Mouse (Mus musculus): ENCODE results near the gene Mfsd4a.
A peak's percentile ranks its signal among the peaks of the same experiment; 100 is the strongest.

Mfsd4a gene

GRCm38 (mm10) chr1:132016691-132017090 lies 51.2 kb downstream of the Mfsd4a start:
- no peak for DNase-seq (ENCODE audit: low read depth, low spot score)

- DNase-seq (ENCODE audit: low read depth, low spot score): no peak
Observed at GRCm38 (mm10) chr1:132014800-132015199, 53.1 kb downstream of the Mfsd4a start.

- no peak for DNase-seq (ENCODE audit: low read depth, low spot score)
Observed at GRCm38 (mm10) chr1:132012861-132013260, 55.0 kb downstream of the Mfsd4a start.

- DNase-seq (ENCODE audit: low read depth, low spot score): no peak
Observed at GRCm38 (mm10) chr1:132011785-132012184, 56.1 kb downstream of the Mfsd4a start.

GRCm38 (mm10) chr1:132010632-132011501 lies 57.0 kb downstream of the Mfsd4a start:
- DNase-seq (ENCODE audit: low read depth, low spot score): no peak

GRCm38 (mm10) chr1:132008881-132009644 lies 58.8 kb downstream of the Mfsd4a start:
- DNase-seq (ENCODE audit: low read depth, low spot score): no peak

GRCm38 (mm10) chr1:132007828-132008827 lies 59.7 kb downstream of the Mfsd4a start:
- peak; percentile 91 for DNase-seq (ENCODE audit: low read depth, low spot score)

- DNase-seq (ENCODE audit: low read depth, low spot score): peak; percentile 90
Observed at GRCm38 (mm10) chr1:132007282-132007815, 60.5 kb downstream of the Mfsd4a start, which contains the start of gene Elk4. Gene Elk4 (plus strand): TSS chr1:132007607.

- no peak for DNase-seq (ENCODE audit: low read depth, low spot score)
Observed at GRCm38 (mm10) chr1:132006721-132007120, 61.1 kb downstream of the Mfsd4a start.

- DNase-seq (ENCODE audit: low read depth, low spot score): no peak
Observed at GRCm38 (mm10) chr1:132006046-132006445, 61.8 kb downstream of the Mfsd4a start.

- no peak for DNase-seq (ENCODE audit: low read depth, low spot score)
Observed at GRCm38 (mm10) chr1:132005466-132005865, 62.4 kb downstream of the Mfsd4a start.

GRCm38 (mm10) chr1:132004574-132005180 lies 63.2 kb downstream of the Mfsd4a start:
- no peak for DNase-seq (ENCODE audit: low read depth, low spot score)

GRCm38 (mm10) chr1:132003817-132004216 lies 64.0 kb downstream of the Mfsd4a start:
- no peak for DNase-seq (ENCODE audit: low read depth, low spot score)

- no peak for DNase-seq (ENCODE audit: low read depth, low spot score)
Observed at GRCm38 (mm10) chr1:132003111-132003510, 64.8 kb downstream of the Mfsd4a start.

GRCm38 (mm10) chr1:132001880-132002330 lies 66.0 kb downstream of the Mfsd4a start:
- no peak for DNase-seq (ENCODE audit: low read depth, low spot score)

- no peak for DNase-seq (ENCODE audit: low read depth, low spot score)
Observed at GRCm38 (mm10) chr1:132000506-132000905, 67.4 kb downstream of the Mfsd4a start.

- DNase-seq (ENCODE audit: low read depth, low spot score): peak; percentile 62
Observed at GRCm38 (mm10) chr1:131995062-131995461, 72.8 kb downstream of the Mfsd4a start.

- DNase-seq (ENCODE audit: low read depth, low spot score): no peak
Observed at GRCm38 (mm10) chr1:131993169-131994040, 74.5 kb downstream of the Mfsd4a start.

GRCm38 (mm10) chr1:131992561-131993001 lies 75.3 kb downstream of the Mfsd4a start:
- no peak for DNase-seq (ENCODE audit: low read depth, low spot score)
